Mouse (Mus musculus) CH12.LX (cell line): ENCODE measurements at regions not wholly inside any gene's neighbourhood (a gene's known extent, or its start where the extent isn't known, plus 50 kb on each side); places are given as distances from the start of the nearest gene placed in this dataset.

Experiments
- DNase-seq: peaks from one replicate; pipeline ENCODE4 v3.0.0-alpha.2; 2013; ENCODE audit errors: extremely low read depth
- H3K27ac ChIP-seq: 2 replicates; pipeline ENCODE4 v1.5.1; 2012; ENCODE audit warnings: low read depth, mild to moderate bottlenecking, control low read depth, moderate library complexity; ENCODE audit not compliant: insufficient read depth
- H3K27me3 ChIP-seq: replicated peaks from 2 replicates; pipeline ENCODE3; 2012; ENCODE audit warnings: inconsistent platforms
- H3K36me3 ChIP-seq, 2 experiments: replicated peaks in 1 of 2; 2 replicates each; pipeline versions ENCODE3 to v1.6.1; 2012; ENCODE audit warnings: inconsistent platforms in 1 of 2, low read length in 1 of 2, mild to moderate bottlenecking in 1 of 2, mixed read lengths in 1 of 2, moderate library complexity in 1 of 2; ENCODE audit not compliant: control insufficient read depth in 1 of 2, insufficient read depth in 1 of 2
- H3K4me1 ChIP-seq, 2 experiments: 2 replicates each; pipeline ENCODE4 v1.6.1; 2012; ENCODE audit warnings: inconsistent platforms in 1 of 2, moderate library complexity in 1 of 2; ENCODE audit not compliant: insufficient read depth in 2 of 2, control insufficient read depth in 1 of 2
- H3K4me2 ChIP-seq: 2 replicates; pipeline ENCODE4 v1.6.1; 2012; ENCODE audit warnings: low read depth, mild to moderate bottlenecking, control low read depth; ENCODE audit not compliant: poor library complexity, insufficient read depth, severe bottlenecking
- H3K4me3 ChIP-seq, 3 experiments: fragments of 150-350 bp in 1 of 3; sonication (generic) in 1 of 3; replicated peaks in 1 of 3; 2 replicates each; pipeline versions ENCODE3 to v1.5.1; 2011 to 2012; ENCODE audit warnings: low read depth in 2 of 3, low read length in 2 of 3, mild to moderate bottlenecking in 2 of 3, moderate library complexity in 2 of 3, control low read depth in 1 of 3, improper control_type of control experiment in 1 of 3, inconsistent platforms in 1 of 3, mixed read lengths in 1 of 3; ENCODE audit not compliant: poor library complexity in 1 of 3
- H3K79me2 ChIP-seq: replicated peaks from 2 replicates; pipeline ENCODE4 v1.6.1; 2012; ENCODE audit warnings: mild to moderate bottlenecking, moderate library complexity; ENCODE audit not compliant: control insufficient read depth, poor library complexity, insufficient read depth, severe bottlenecking; ENCODE audit errors: extremely low read depth
- H3K9ac ChIP-seq: 2 replicates; pipeline ENCODE4 v1.6.1; 2012; ENCODE audit warnings: low read depth, mild to moderate bottlenecking, control low read depth, moderate library complexity; ENCODE audit not compliant: insufficient read depth
- H3K9me3 ChIP-seq: replicated peaks from 2 replicates; pipeline ENCODE3; 2012; ENCODE audit warnings: low read length, inconsistent platforms, mixed read lengths
- BHLHE40 ChIP-seq: IDR thresholded peaks from 2 replicates; pipeline ENCODE4 v1.6.1; 2011; ENCODE audit warnings: mild to moderate bottlenecking, low read depth, low read length, improper control_type of control experiment
- CHD1 ChIP-seq: IDR thresholded peaks from 2 replicates; pipeline ENCODE4 v1.6.1; 2012; ENCODE audit warnings: low read depth, low read length, improper control_type of control experiment, inconsistent platforms
- CHD2 ChIP-seq: IDR thresholded peaks from 2 replicates; pipeline ENCODE4 v1.6.1; 2011; ENCODE audit warnings: low read length, improper control_type of control experiment
- CTCF ChIP-seq, 2 experiments: IDR thresholded peaks in 1 of 2; conservative IDR thresholded peaks in 1 of 2; 2 replicates each; pipeline ENCODE4 v1.5.1; 2011 to 2012; ENCODE audit warnings: low read depth in 2 of 2, low read length in 2 of 2, improper control_type of control experiment in 1 of 2, inconsistent platforms in 1 of 2, mild to moderate bottlenecking in 1 of 2, moderate library complexity in 1 of 2
- E2F4 ChIP-seq: IDR thresholded peaks from 2 replicates; pipeline ENCODE4 v1.6.1; 2011; ENCODE audit warnings: low read depth, low read length, improper control_type of control experiment; ENCODE audit not compliant: insufficient replicate concordance
- EP300 ChIP-seq: IDR thresholded peaks from 2 replicates; pipeline ENCODE4 v1.6.1; 2011; ENCODE audit warnings: low read length, improper control_type of control experiment
- HCFC1 ChIP-seq: IDR thresholded peaks from 2 replicates; pipeline ENCODE4 v1.6.1; 2012; ENCODE audit warnings: low read depth, mild to moderate bottlenecking, inconsistent platforms, low read length, improper control_type of control experiment
- KAT2A ChIP-seq: IDR thresholded peaks from 2 replicates; pipeline ENCODE4 v1.6.1; 2012; ENCODE audit warnings: low read length, improper control_type of control experiment, inconsistent platforms; ENCODE audit not compliant: insufficient replicate concordance
- MAZ ChIP-seq: IDR thresholded peaks from 2 replicates; pipeline ENCODE4 v1.6.1; 2012; ENCODE audit warnings: low read depth, mild to moderate bottlenecking, inconsistent platforms, low read length, improper control_type of control experiment, moderate library complexity
- NELFE ChIP-seq: IDR thresholded peaks from 2 replicates; pipeline ENCODE4 v1.6.1; 2011; ENCODE audit warnings: low read depth, low read length, improper control_type of control experiment
- POLR2AphosphoS2 ChIP-seq: IDR thresholded peaks from 2 replicates; pipeline ENCODE4 v1.6.1; 2011; ENCODE audit warnings: low read depth, low read length, improper control_type of control experiment
- RAD21 ChIP-seq: IDR thresholded peaks from 2 replicates; pipeline ENCODE4 v1.6.1; 2011; ENCODE audit warnings: low read depth, mild to moderate bottlenecking, low read length, improper control_type of control experiment, moderate library complexity
- TCF12 ChIP-seq: IDR thresholded peaks from 2 replicates; pipeline ENCODE4 v1.6.1; 2014; ENCODE audit warnings: low read depth, mild to moderate bottlenecking, inconsistent platforms, low read length, improper control_type of control experiment
- UBTF ChIP-seq: IDR thresholded peaks from 2 replicates; pipeline ENCODE4 v1.6.1; 2012; ENCODE audit warnings: low read depth, mild to moderate bottlenecking, inconsistent platforms, low read length, improper control_type of control experiment, moderate library complexity
- ZKSCAN1 ChIP-seq: IDR thresholded peaks from 2 replicates; pipeline ENCODE4 v1.6.1; 2012; ENCODE audit warnings: low read depth, inconsistent platforms, low read length, improper control_type of control experiment, borderline replicate concordance
- dilution Hi-C: fragments of 300-500 bp; cut with MboI; formaldehyde crosslinking; loops from 2 replicates; pipeline ENCODE4 v1.14.3; 2020; ENCODE audit warnings: low sequenced_read_pairs; ENCODE audit not compliant: extremely low pct_unique_long_range_greater_than_20kb, extremely low pct_ligation_motif_present
- in situ Hi-C: fragments of 300-500 bp; cut with MboI; formaldehyde crosslinking; loops from 3 replicates; pipeline ENCODE4 v1.14.3; 2019; ENCODE audit warnings: low sequenced_read_pairs, low pct_ligation_motif_present, low pct_unique_long_range_greater_than_20kb, mixed read lengths

DNA sequence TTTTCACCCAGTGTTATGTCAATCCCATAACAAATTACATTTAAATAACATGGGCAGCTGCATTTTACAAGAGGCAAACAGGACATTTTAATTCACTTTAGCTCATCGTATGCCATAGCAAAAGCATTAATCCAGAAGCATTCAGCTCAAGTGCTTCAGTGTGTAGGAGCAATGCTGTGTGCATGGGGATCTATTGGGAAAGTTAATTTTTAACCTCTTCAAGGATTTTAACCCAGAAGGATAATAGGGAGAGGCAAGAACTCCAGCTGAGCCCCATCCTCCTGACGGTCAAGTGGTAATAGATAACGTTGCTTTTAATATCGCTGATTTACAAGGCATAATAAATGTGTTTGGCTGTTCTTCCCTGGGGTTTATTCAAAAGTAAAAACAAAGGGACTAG, 105.1 kb upstream of the Zfand5 start:
- in situ Hi-C loops, result no loop called here
- TF ChIP-seq RAD21 (no peak), BHLHE40 (no peak), EP300 (no peak), MAZ (no peak), POLR2AphosphoS2 (no peak), HCFC1 (no peak), E2F4 (no peak)
- TF ChIP-seq, all 38 proteins: peak for 0
- DNase-seq, result no peak
- H3K9ac ChIP-seq, result no peak overlapping the region
- no peaks in the 10 kb centered on the region for H3K79me2 ChIP-seq
- H3K27me3 ChIP-seq, result no peaks in the 10 kb centered on the region
- H3K36me3 ChIP-seq, result no peaks in the 10 kb centered on the region
- H3K4me1 ChIP-seq, result 0 out of 4 replicates have a peak, but pooled peaks cover 0 to 3% of the 10 kb centered on the region in 2 experiments
- H3K4me3 ChIP-seq, result no peak overlapping the region
- dilution Hi-C loops, result no loop called here
- no peak overlapping the region for H3K4me2 ChIP-seq
- H3K9me3 ChIP-seq, result no peaks in the 10 kb centered on the region
- no peak overlapping the region for H3K27ac ChIP-seq

DNA sequence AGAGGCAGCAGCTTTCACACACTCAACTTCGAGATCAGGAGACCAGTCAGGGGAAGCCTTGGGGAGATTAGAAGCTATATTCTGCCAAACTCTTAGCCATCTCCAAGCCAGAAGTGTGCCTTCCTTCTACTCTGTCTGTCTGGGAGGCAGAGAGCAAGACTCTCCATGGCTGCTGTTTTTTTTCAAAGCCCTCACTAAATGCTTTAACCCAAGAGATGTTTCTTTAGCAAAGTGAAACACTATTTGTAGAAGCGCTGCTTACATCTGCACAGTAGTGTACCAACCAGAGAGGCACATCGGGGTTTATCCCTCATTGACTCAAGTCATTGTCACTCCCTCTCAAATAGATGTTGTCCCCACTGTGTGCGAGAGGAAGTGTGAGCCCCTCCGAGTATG, 105.6 kb upstream of the Zfand5 start:
- in situ Hi-C loops (no loop called here), dilution Hi-C loops (no loop called here)
- DNase-seq, result no peak
- Histone ChIP-seq H3K27ac (no peak overlapping the region), H3K9me3 (no peaks in the 10 kb centered on the region), H3K4me1 (0 out of 4 replicates have a peak, but pooled peaks cover 0 to 3% of the 10 kb centered on the region in 2 experiments), H3K4me2 (no peak overlapping the region), H3K79me2 (no peaks in the 10 kb centered on the region), H3K4me3 (no peak overlapping the region), H3K27me3 (no peaks in the 10 kb centered on the region), H3K36me3 (no peaks in the 10 kb centered on the region), H3K9ac (no peak overlapping the region)
- TF ChIP-seq NELFE (no peak), UBTF (no peak), ZKSCAN1 (no peak), TCF12 (no peak), KAT2A (no peak), CHD2 (no peak), CTCF (conservative IDR thresholded peaks at IDR 0.05 in 1 of 2, IDR thresholded peaks at IDR 0.05 in 1 of 2; ENCODE audit: low read depth in 2 of 2, low read length in 2 of 2) (no peak), CHD1 (no peak)
